Mouse (Mus musculus): ENCODE results near the gene Actr5. TPM values are rescaled to one million over a fixed set of nuclear protein-coding genes. Genes with fewer than 3 reads are reported as not detected.

Actr5 gene
- polyA plus RNA-seq, 1 experiment from 2014 or later = 6.6 TPM

DNA sequence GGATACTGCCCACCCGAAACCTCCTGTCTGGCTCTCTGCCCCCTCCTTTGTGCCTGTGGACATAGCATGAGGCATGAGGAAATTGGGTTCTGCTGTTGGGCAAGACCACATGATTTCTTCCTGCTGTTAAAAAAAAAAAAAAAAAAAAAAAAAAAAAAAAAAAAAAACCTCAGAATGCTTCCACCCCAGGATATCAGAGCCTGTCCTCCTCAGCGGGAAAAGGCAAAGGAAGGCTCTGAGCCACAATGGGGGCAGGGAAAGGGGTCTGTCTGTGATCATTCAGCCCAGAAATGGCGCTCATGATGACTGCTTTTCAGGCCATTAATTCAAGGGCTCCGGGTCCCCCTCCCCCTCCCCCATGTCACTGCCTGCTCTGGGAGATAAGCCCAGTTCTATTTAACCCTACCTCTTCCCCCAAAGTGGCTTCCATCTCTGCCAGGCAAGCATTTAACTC, 18.1 kb upstream of the Actr5 start:
- whole genome bisulfite sequencing = 12% methylated on average over 4 of the region's 4 CpGs
- Histone ChIP-seq H3K36me3 (ENCODE audit: insufficient read depth, low read length) (no peaks in the 10 kb centered on the region), H3K27ac (ENCODE audit: low read length) (no peak overlapping the region), H3K9ac (replicated peaks; ENCODE audit: low read depth) (no peak overlapping the region), H3K9me3 (ENCODE audit: low read length) (no peaks in the 10 kb centered on the region), H3K27me3 (replicated peaks; ENCODE audit: insufficient read depth, low read length) (peaks cover 33% of the 10 kb centered on the region), H3K4me1 (ENCODE audit: insufficient read depth, low read depth, low read length) (no peaks in the 10 kb centered on the region), H3K4me3 (ENCODE audit: low read depth, low read length) (no peak overlapping the region), H3K4me2 (replicated peaks; ENCODE audit: low read depth, low read length) (no peak overlapping the region)
- TF ChIP-seq EP300 (IDR thresholded peaks at IDR 0.05) (no peak), CTCF (IDR thresholded peaks at IDR 0.05) (no peak)
- DNase-seq (ENCODE audit: low spot score) (peak; percentile 57), ATAC-seq (no peak)

- no peak for TF ChIP-seq EP300 (IDR thresholded peaks at IDR 0.05)
- TF ChIP-seq CTCF (IDR thresholded peaks at IDR 0.05) = no peak
- Histone ChIP-seq H3K4me2 (replicated peaks; ENCODE audit: low read depth, low read length) (no peak overlapping the region), H3K27ac (ENCODE audit: low read length) (no peak overlapping the region), H3K27me3 (replicated peaks; ENCODE audit: insufficient read depth, low read length) (peaks cover 60% of the 10 kb centered on the region), H3K9ac (replicated peaks; ENCODE audit: low read depth) (no peak overlapping the region), H3K36me3 (ENCODE audit: insufficient read depth, low read length) (no peaks in the 10 kb centered on the region), H3K4me3 (ENCODE audit: low read depth, low read length) (no peak overlapping the region), H3K9me3 (ENCODE audit: low read length) (no peaks in the 10 kb centered on the region), H3K4me1 (ENCODE audit: insufficient read depth, low read depth, low read length) (peaks cover 4% of the 10 kb centered on the region; the same call in 1 of the 2 replicates)
- DNase-seq (ENCODE audit: low spot score) (no peak), ATAC-seq (no peak)
- 1% methylated on average over 27 of the region's 27 CpGs for WGBS
Measured at GRCm38 (mm10) chr2:158609681-158610080, 15.0 kb upstream of the Actr5 start.

DNA sequence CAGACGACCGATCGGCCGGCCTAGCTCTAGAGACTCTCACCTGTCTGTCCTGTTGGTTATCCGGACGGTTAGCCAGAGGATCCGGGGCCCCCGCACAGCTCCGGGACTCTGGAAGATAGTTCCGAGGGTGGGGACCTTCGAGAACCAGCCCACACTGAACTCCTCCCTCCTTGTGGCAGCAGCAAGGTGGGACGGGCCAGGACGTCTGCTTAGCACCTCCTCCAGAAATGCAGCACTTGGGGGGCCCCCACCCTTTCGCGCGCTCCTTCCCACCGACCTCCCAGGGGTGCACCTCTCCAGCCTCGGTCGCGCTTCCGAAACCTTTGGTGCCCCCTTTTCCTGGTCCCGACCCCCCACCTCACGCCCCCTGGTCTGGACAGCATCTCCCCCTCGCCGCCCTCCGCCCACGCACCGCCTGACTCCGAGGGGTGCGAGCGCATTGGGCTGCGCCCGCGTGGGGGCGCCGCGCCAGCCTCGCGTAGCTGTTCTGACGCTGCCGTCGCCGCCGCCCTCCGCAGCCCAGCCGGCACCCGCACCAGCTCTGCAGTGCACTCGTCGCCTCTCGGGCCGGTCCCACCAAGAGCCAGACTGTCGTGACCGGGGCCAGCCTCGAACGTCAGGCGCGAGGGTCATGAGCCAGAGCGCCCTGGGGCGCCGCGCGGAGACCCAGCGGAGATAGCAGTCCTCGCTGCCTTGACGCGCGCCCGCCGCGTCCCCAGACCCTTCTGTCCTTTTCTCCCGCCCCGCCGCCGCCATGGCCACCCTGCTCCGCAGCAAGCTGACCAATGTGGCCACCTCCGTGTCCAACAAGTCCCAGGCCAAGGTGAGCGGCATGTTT, 14.0 kb upstream of the Actr5 start, which contains the start of gene Slc32a1:
Gene Slc32a1, plus strand, starts transcription at position 280 of the 838 bp plus-strand sequence.
- TF ChIP-seq CTCF (IDR thresholded peaks at IDR 0.05) = peak; percentile 8; the same call in 1 of the 2 replicates
- TF ChIP-seq EP300 (IDR thresholded peaks at IDR 0.05) = no peak
- Histone ChIP-seq H3K4me2 (replicated peaks; ENCODE audit: low read depth, low read length) (no peak within 1 kb of the TSS), H3K4me3 (ENCODE audit: low read depth, low read length) (peak within 1 kb of the TSS; percentile 10; the same call in 1 of the 2 replicates), H3K9ac (replicated peaks; ENCODE audit: low read depth) (no peak within 1 kb of the TSS), H3K4me1 (ENCODE audit: insufficient read depth, low read depth, low read length) (peaks cover 5% of the 10 kb centered on the region; the same call in 1 of the 2 replicates), H3K27ac (ENCODE audit: low read length) (no peak within 1 kb of the TSS), H3K27me3 (replicated peaks; ENCODE audit: insufficient read depth, low read length) (peaks cover 67% of the 10 kb centered on the region), H3K36me3 (ENCODE audit: insufficient read depth, low read length) (no peaks in the 10 kb centered on the region), H3K9me3 (ENCODE audit: low read length) (no peaks in the 10 kb centered on the region)
- no peak for DNase-seq (ENCODE audit: low spot score)
- ATAC-seq = no peak
- WGBS = 1% methylated on average over 59 of the region's 77 CpGs

DNA sequence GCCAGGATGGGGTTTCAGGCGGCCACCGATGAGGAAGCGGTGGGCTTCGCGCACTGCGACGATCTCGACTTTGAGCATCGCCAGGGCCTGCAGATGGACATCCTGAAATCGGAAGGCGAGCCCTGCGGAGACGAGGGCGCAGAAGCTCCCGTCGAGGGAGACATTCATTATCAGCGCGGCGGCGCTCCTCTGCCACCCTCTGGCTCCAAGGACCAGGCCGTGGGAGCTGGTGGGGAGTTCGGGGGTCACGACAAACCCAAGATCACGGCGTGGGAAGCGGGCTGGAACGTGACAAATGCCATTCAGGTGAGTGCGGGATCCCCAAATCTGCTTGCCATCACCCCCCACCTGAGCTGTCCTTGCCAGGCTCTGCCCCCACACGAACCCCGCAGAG, 13.4 kb upstream of the Actr5 start:
- Histone ChIP-seq H3K9me3 (ENCODE audit: low read length) (no peaks in the 10 kb centered on the region), H3K9ac (replicated peaks; ENCODE audit: low read depth) (no peak overlapping the region), H3K27me3 (replicated peaks; ENCODE audit: insufficient read depth, low read length) (peaks cover 73% of the 10 kb centered on the region), H3K4me2 (replicated peaks; ENCODE audit: low read depth, low read length) (no peak overlapping the region), H3K4me3 (ENCODE audit: low read depth, low read length) (no peak overlapping the region), H3K36me3 (ENCODE audit: insufficient read depth, low read length) (no peaks in the 10 kb centered on the region), H3K4me1 (ENCODE audit: insufficient read depth, low read depth, low read length) (peaks cover 5% of the 10 kb centered on the region; the same call in 1 of the 2 replicates), H3K27ac (ENCODE audit: low read length) (no peak overlapping the region)
- TF ChIP-seq EP300 (IDR thresholded peaks at IDR 0.05) (no peak), CTCF (IDR thresholded peaks at IDR 0.05) (no peak)
- DNase-seq (ENCODE audit: low spot score) = no peak
- no peak for ATAC-seq
- WGBS = 2% methylated on average over 29 of the region's 30 CpGs

- ATAC-seq (no peak), DNase-seq (ENCODE audit: low spot score) (no peak)
- Histone ChIP-seq H3K4me1 (ENCODE audit: insufficient read depth, low read depth, low read length) (peaks cover 5% of the 10 kb centered on the region; the same call in 1 of the 2 replicates), H3K36me3 (ENCODE audit: insufficient read depth, low read length) (no peaks in the 10 kb centered on the region), H3K4me2 (replicated peaks; ENCODE audit: low read depth, low read length) (no peak overlapping the region), H3K27me3 (replicated peaks; ENCODE audit: insufficient read depth, low read length) (peaks cover 76% of the 10 kb centered on the region), H3K9ac (replicated peaks; ENCODE audit: low read depth) (no peak overlapping the region), H3K27ac (ENCODE audit: low read length) (no peak overlapping the region), H3K4me3 (ENCODE audit: low read depth, low read length) (no peak overlapping the region), H3K9me3 (ENCODE audit: low read length) (no peaks in the 10 kb centered on the region)
- no peak for TF ChIP-seq CTCF (IDR thresholded peaks at IDR 0.05)
- no peak for TF ChIP-seq EP300 (IDR thresholded peaks at IDR 0.05)
- 4% methylated on average over 30 of the region's 30 CpGs for WGBS
Measured at GRCm38 (mm10) chr2:158611726-158612670, 12.7 kb upstream of the Actr5 start.
